Mouse (Mus musculus): ENCODE data around the gene Lgr5. TPM values are rescaled to one million over a fixed set of nuclear protein-coding genes. Genes with fewer than 3 reads are reported as not detected.

The Lgr5 gene
- polyA plus RNA-seq, 1 experiment from 2014 or later, result 0.63 TPM

GRCm38 (mm10) chr10:115579494-115579893, 8.1 kb downstream of the Lgr5 start:
- H3K27ac ChIP-seq (ENCODE audit: low read length), result no peak overlapping the region
- no peaks in the 10 kb centered on the region for H3K9me3 ChIP-seq (replicated peaks; ENCODE audit: control insufficient read depth, low read length)
- no peak overlapping the region for H3K4me3 ChIP-seq (ENCODE audit: low read depth, low read length)
- no peaks in the 10 kb centered on the region for H3K4me1 ChIP-seq (ENCODE audit: control insufficient read depth, low read depth, low read length)
- no peaks in the 10 kb centered on the region for H3K36me3 ChIP-seq (ENCODE audit: control insufficient read depth, insufficient read depth)
- no peak overlapping the region for H3K4me2 ChIP-seq (ENCODE audit: low read depth, low read length)
- no peak for ATAC-seq (ENCODE audit: low read depth)
- WGBS (ENCODE audit: insufficient replicate concordance), result 48% methylated on average over 7 of the region's 7 CpGs
- H3K27me3 ChIP-seq (ENCODE audit: control insufficient read depth, insufficient read depth, low read depth, low read length), result 0 out of 2 replicates have a peak, but pooled peaks cover under 1% of the 10 kb centered on the region
- no peak overlapping the region for H3K9ac ChIP-seq (ENCODE audit: low read depth, low read length)

GRCm38 (mm10) chr10:115579076-115579475, 8.5 kb downstream of the Lgr5 start:
- no peak for ATAC-seq (ENCODE audit: low read depth)
- no peak overlapping the region for H3K4me2 ChIP-seq (ENCODE audit: low read depth, low read length)
- no peaks in the 10 kb centered on the region for H3K4me1 ChIP-seq (ENCODE audit: control insufficient read depth, low read depth, low read length)
- no peak overlapping the region for H3K9ac ChIP-seq (ENCODE audit: low read depth, low read length)
- H3K9me3 ChIP-seq (replicated peaks; ENCODE audit: control insufficient read depth, low read length), result no peaks in the 10 kb centered on the region
- 68% methylated on average over 7 of the region's 7 CpGs for WGBS (ENCODE audit: insufficient replicate concordance)
- no peak overlapping the region for H3K4me3 ChIP-seq (ENCODE audit: low read depth, low read length)
- no peaks in the 10 kb centered on the region for H3K36me3 ChIP-seq (ENCODE audit: control insufficient read depth, insufficient read depth)
- H3K27me3 ChIP-seq (ENCODE audit: control insufficient read depth, insufficient read depth, low read depth, low read length), result no peaks in the 10 kb centered on the region
- no peak overlapping the region for H3K27ac ChIP-seq (ENCODE audit: low read length)

- Histone ChIP-seq H3K27ac (ENCODE audit: low read length) (no peak overlapping the region), H3K9ac (ENCODE audit: low read depth, low read length) (no peak overlapping the region), H3K36me3 (ENCODE audit: control insufficient read depth, insufficient read depth) (no peaks in the 10 kb centered on the region), H3K4me3 (ENCODE audit: low read depth, low read length) (no peak overlapping the region), H3K9me3 (replicated peaks; ENCODE audit: control insufficient read depth, low read length) (no peaks in the 10 kb centered on the region), H3K4me2 (ENCODE audit: low read depth, low read length) (no peak overlapping the region), H3K27me3 (ENCODE audit: control insufficient read depth, insufficient read depth, low read depth, low read length) (no peaks in the 10 kb centered on the region), H3K4me1 (ENCODE audit: control insufficient read depth, low read depth, low read length) (no peaks in the 10 kb centered on the region)
- 49% methylated on average over 3 of the region's 3 CpGs for WGBS (ENCODE audit: insufficient replicate concordance)
- no peak for ATAC-seq (ENCODE audit: low read depth)
Observed at GRCm38 (mm10) chr10:115571734-115572440, 15.7 kb downstream of the Lgr5 start.

- H3K27ac ChIP-seq (ENCODE audit: low read length), result no peak overlapping the region
- H3K4me1 ChIP-seq (ENCODE audit: control insufficient read depth, low read depth, low read length), result no peaks in the 10 kb centered on the region
- H3K9me3 ChIP-seq (replicated peaks; ENCODE audit: control insufficient read depth, low read length), result no peaks in the 10 kb centered on the region
- H3K9ac ChIP-seq (ENCODE audit: low read depth, low read length), result no peak overlapping the region
- H3K4me3 ChIP-seq (ENCODE audit: low read depth, low read length), result no peak overlapping the region
- H3K4me2 ChIP-seq (ENCODE audit: low read depth, low read length), result no peak overlapping the region
- 83% methylated on average over 6 of the region's 6 CpGs for WGBS (ENCODE audit: insufficient replicate concordance)
- no peaks in the 10 kb centered on the region for H3K27me3 ChIP-seq (ENCODE audit: control insufficient read depth, insufficient read depth, low read depth, low read length)
- H3K36me3 ChIP-seq (ENCODE audit: control insufficient read depth, insufficient read depth), result no peaks in the 10 kb centered on the region
- ATAC-seq (ENCODE audit: low read depth), result no peak
Observed at GRCm38 (mm10) chr10:115571317-115571716, 16.3 kb downstream of the Lgr5 start.

- H3K4me2 ChIP-seq (ENCODE audit: low read depth, low read length), result no peak overlapping the region
- H3K9ac ChIP-seq (ENCODE audit: low read depth, low read length), result no peak overlapping the region
- H3K9me3 ChIP-seq (replicated peaks; ENCODE audit: control insufficient read depth, low read length), result no peaks in the 10 kb centered on the region
- no peaks in the 10 kb centered on the region for H3K36me3 ChIP-seq (ENCODE audit: control insufficient read depth, insufficient read depth)
- ATAC-seq (ENCODE audit: low read depth), result no peak
- H3K4me1 ChIP-seq (ENCODE audit: control insufficient read depth, low read depth, low read length), result no peaks in the 10 kb centered on the region
- no peaks in the 10 kb centered on the region for H3K27me3 ChIP-seq (ENCODE audit: control insufficient read depth, insufficient read depth, low read depth, low read length)
- H3K4me3 ChIP-seq (ENCODE audit: low read depth, low read length), result no peak overlapping the region
- H3K27ac ChIP-seq (ENCODE audit: low read length), result no peak overlapping the region
- WGBS (ENCODE audit: insufficient replicate concordance), result 50% methylated on average over 2 of the region's 2 CpGs
Observed at GRCm38 (mm10) chr10:115570577-115570976, 17.0 kb downstream of the Lgr5 start.

GRCm38 (mm10) chr10:115569712-115570491, 17.7 kb downstream of the Lgr5 start, which contains the start of gene A930009A15Rik:
Gene A930009A15Rik (plus strand): TSS chr10:115569986.
- H3K4me1 ChIP-seq (ENCODE audit: control insufficient read depth, low read depth, low read length), result no peaks in the 10 kb centered on the region
- no peaks in the 10 kb centered on the region for H3K36me3 ChIP-seq (ENCODE audit: control insufficient read depth, insufficient read depth)
- no peak within 1 kb of the TSS for H3K4me3 ChIP-seq (ENCODE audit: low read depth, low read length)
- WGBS (ENCODE audit: insufficient replicate concordance), result 67% methylated on average over 15 of the region's 15 CpGs
- H3K27ac ChIP-seq (ENCODE audit: low read length), result no peak within 1 kb of the TSS
- no peak for ATAC-seq (ENCODE audit: low read depth)
- no peaks in the 10 kb centered on the region for H3K27me3 ChIP-seq (ENCODE audit: control insufficient read depth, insufficient read depth, low read depth, low read length)
- H3K4me2 ChIP-seq (ENCODE audit: low read depth, low read length), result no peak within 1 kb of the TSS
- no peaks in the 10 kb centered on the region for H3K9me3 ChIP-seq (replicated peaks; ENCODE audit: control insufficient read depth, low read length)
- no peak within 1 kb of the TSS for H3K9ac ChIP-seq (ENCODE audit: low read depth, low read length)

DNA sequence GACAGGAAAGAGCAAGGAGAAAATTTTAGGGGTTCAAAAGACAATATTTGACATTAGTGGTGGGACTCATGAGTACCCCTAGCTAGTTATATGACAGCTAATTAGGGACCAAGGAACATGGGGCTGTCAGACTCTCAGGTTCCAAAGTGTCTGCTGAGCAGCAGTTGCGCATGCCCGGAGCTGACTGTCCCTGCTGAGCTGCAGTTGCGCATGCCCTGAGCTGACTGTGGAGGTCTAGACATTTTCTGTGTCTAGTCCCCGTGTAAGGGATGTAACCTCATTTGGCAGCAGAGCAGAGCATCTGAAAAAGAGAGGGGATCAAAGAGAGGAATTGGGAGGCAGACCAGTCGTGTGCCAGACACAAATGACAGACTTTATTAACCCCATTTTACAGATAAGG, 23.6 kb downstream of the Lgr5 start:
- Histone ChIP-seq H3K36me3 (ENCODE audit: control insufficient read depth, insufficient read depth) (no peaks in the 10 kb centered on the region), H3K27me3 (ENCODE audit: control insufficient read depth, insufficient read depth, low read depth, low read length) (no peaks in the 10 kb centered on the region), H3K4me1 (ENCODE audit: control insufficient read depth, low read depth, low read length) (no peaks in the 10 kb centered on the region), H3K4me3 (ENCODE audit: low read depth, low read length) (no peak overlapping the region), H3K4me2 (ENCODE audit: low read depth, low read length) (no peak overlapping the region), H3K9me3 (replicated peaks; ENCODE audit: control insufficient read depth, low read length) (no peaks in the 10 kb centered on the region), H3K9ac (ENCODE audit: low read depth, low read length) (no peak overlapping the region), H3K27ac (ENCODE audit: low read length) (no peak overlapping the region)
- ATAC-seq (ENCODE audit: low read depth), result no peak
- 66% methylated on average over 5 of the region's 5 CpGs for WGBS (ENCODE audit: insufficient replicate concordance)

GRCm38 (mm10) chr10:115562911-115563686, 24.5 kb downstream of the Lgr5 start:
- Histone ChIP-seq H3K4me3 (ENCODE audit: low read depth, low read length) (no peak overlapping the region), H3K9me3 (replicated peaks; ENCODE audit: control insufficient read depth, low read length) (no peaks in the 10 kb centered on the region), H3K36me3 (ENCODE audit: control insufficient read depth, insufficient read depth) (no peaks in the 10 kb centered on the region), H3K4me2 (ENCODE audit: low read depth, low read length) (no peak overlapping the region), H3K27me3 (ENCODE audit: control insufficient read depth, insufficient read depth, low read depth, low read length) (no peaks in the 10 kb centered on the region), H3K27ac (ENCODE audit: low read length) (no peak overlapping the region), H3K9ac (ENCODE audit: low read depth, low read length) (no peak overlapping the region), H3K4me1 (ENCODE audit: control insufficient read depth, low read depth, low read length) (no peaks in the 10 kb centered on the region)
- WGBS (ENCODE audit: insufficient replicate concordance), result 60% methylated on average over 4 of the region's 4 CpGs
- no peak for ATAC-seq (ENCODE audit: low read depth)
